14 mouse cellular contexts compared by ENCODE assay signal in the genomic region with DNA sequence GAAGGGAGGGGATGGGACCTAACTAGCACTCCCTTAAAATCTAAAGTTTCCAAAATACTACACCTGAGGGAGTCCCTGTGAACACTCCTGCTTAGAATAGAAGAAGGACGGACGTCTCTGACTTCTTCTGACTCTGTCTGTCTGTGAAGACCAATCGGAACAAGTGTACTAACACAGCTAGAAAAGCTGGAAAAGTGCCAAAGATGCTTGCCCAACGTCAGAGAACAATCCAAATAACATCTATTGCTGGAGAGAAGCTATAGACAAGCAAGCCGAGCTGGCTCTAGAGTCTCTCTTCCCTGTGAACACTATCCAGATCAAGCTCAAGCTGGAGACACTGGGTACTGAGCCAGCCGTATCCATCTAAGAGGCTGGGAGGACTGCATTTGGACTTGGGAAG. TPM values are rescaled to one million over a fixed set of nuclear protein-coding genes. Genes with fewer than 3 reads are reported as not detected.
DNase-seq lines count a peak whose midpoint lies in the region; ATAC-seq lines count a peak whose summit lies in the region.
"Had no signal": no experiment of that assay in that cellular context is flagged by ENCODE, and none has a peak within 500 bp of the region (broad histone marks: within the 10 kb centered on the region; RNA-seq: fewer than 3 reads in every experiment).

No protein-coding gene starts in this region.

- no peak for DNase-seq in embryonic facial prominence, embryonic 10.5 days (ENCODE audit: low spot score)
- no peak for DNase-seq in neural tube, embryonic 10.5 days (ENCODE audit: extremely low spot score, low spot score)
- DNase-seq in left cerebral cortex, adult 18-20 months (ENCODE audit: low spot score in 2 of 2): no peak
- DNase-seq: cerebellum, adult 11-12 months had no signal

- peaks cover 5% of the 10 kb centered on the region; the same call in 1 of the 2 replicates for H3K9me3 ChIP-seq in embryonic facial prominence, embryonic 13.5 days
- H3K9me3 ChIP-seq in embryonic facial prominence, embryonic 10.5 days: peaks cover 10% of the 10 kb centered on the region; the same call in 1 of the 2 replicates
- no peaks in the 10 kb centered on the region for H3K9me3 ChIP-seq in intestine, embryonic 16.5 days (ENCODE audit: control insufficient read depth, low read length)
- H3K9me3 ChIP-seq in intestine, embryonic 15.5 days: no peaks in the 10 kb centered on the region
- H3K9me3 ChIP-seq in neural tube, embryonic 13.5 days: peaks cover 3% of the 10 kb centered on the region; the same call in 1 of the 2 replicates
- no peaks in the 10 kb centered on the region for H3K9me3 ChIP-seq in neural tube, embryonic 15.5 days (replicated peaks)

- WGBS in embryonic facial prominence, embryonic 13.5 days: 70% methylated on average over 6 of the region's 6 CpGs
- 83% methylated on average over 6 of the region's 6 CpGs for WGBS in embryonic facial prominence, embryonic 10.5 days
- 65% methylated on average over 6 of the region's 6 CpGs for WGBS in intestine, embryonic 16.5 days
- 65% methylated on average over 6 of the region's 6 CpGs for WGBS in intestine, embryonic 15.5 days
- WGBS in neural tube, embryonic 13.5 days: 75% methylated on average over 6 of the region's 6 CpGs
- 79% methylated on average over 6 of the region's 6 CpGs for WGBS in neural tube, embryonic 15.5 days

- H3K36me3 ChIP-seq in embryonic facial prominence, embryonic 13.5 days: no peaks in the 10 kb centered on the region
- no peaks in the 10 kb centered on the region for H3K36me3 ChIP-seq in embryonic facial prominence, embryonic 10.5 days (replicated peaks)
- H3K36me3 ChIP-seq in intestine, embryonic 16.5 days (ENCODE audit: control insufficient read depth, insufficient read depth, low read length): no peaks in the 10 kb centered on the region
- H3K36me3 ChIP-seq in intestine, embryonic 15.5 days: no peaks in the 10 kb centered on the region
- no peaks in the 10 kb centered on the region for H3K36me3 ChIP-seq in neural tube, embryonic 13.5 days
- H3K36me3 ChIP-seq in neural tube, embryonic 15.5 days: no peaks in the 10 kb centered on the region
- H3K36me3 ChIP-seq: forebrain, embryonic 10.5 days had no signal

- H3K4me2 ChIP-seq in embryonic facial prominence, embryonic 13.5 days: peak overlapping the region; percentile 1; the same call in 1 of the 2 replicates
- H3K4me2 ChIP-seq in intestine, embryonic 16.5 days (ENCODE audit: low read depth, low read length): 0 out of 2 replicates have a peak overlapping the region, but pooled peaks have one; percentile 26
- H3K4me2 ChIP-seq in intestine, embryonic 15.5 days (replicated peaks): no peak overlapping the region
- peak overlapping the region; percentile 13; the same call in 1 of the 2 replicates for H3K4me2 ChIP-seq in neural tube, embryonic 13.5 days
- peak overlapping the region; percentile 26; the same call in 1 of the 2 replicates for H3K4me2 ChIP-seq in neural tube, embryonic 15.5 days

- no peak overlapping the region for H3K4me3 ChIP-seq in embryonic facial prominence, embryonic 13.5 days
- H3K4me3 ChIP-seq in embryonic facial prominence, embryonic 10.5 days: no peak overlapping the region
- H3K4me3 ChIP-seq in intestine, embryonic 16.5 days (ENCODE audit: low read length): no peak overlapping the region
- H3K4me3 ChIP-seq in intestine, embryonic 15.5 days (replicated peaks): no peak overlapping the region
- H3K4me3 ChIP-seq in neural tube, embryonic 13.5 days: no peak overlapping the region
- no peak overlapping the region for H3K4me3 ChIP-seq in neural tube, embryonic 15.5 days (replicated peaks)
- H3K4me3 ChIP-seq: forebrain, embryonic 10.5 days had no signal

- no peak overlapping the region for H3K27ac ChIP-seq in embryonic facial prominence, embryonic 13.5 days
- no peak overlapping the region for H3K27ac ChIP-seq in embryonic facial prominence, embryonic 10.5 days (replicated peaks)
- no peak overlapping the region for H3K27ac ChIP-seq in intestine, embryonic 16.5 days (ENCODE audit: low read length)
- no peak overlapping the region for H3K27ac ChIP-seq in intestine, embryonic 15.5 days
- H3K27ac ChIP-seq in neural tube, embryonic 13.5 days (replicated peaks): no peak overlapping the region
- no peak overlapping the region for H3K27ac ChIP-seq in neural tube, embryonic 15.5 days (replicated peaks)
- H3K27ac ChIP-seq: forebrain, embryonic 10.5 days; hindbrain, postnatal 0 days; liver, embryonic 14.5 days had no signal

- peaks cover 15% of the 10 kb centered on the region; the same call in 1 of the 2 replicates for H3K27me3 ChIP-seq in embryonic facial prominence, embryonic 13.5 days
- H3K27me3 ChIP-seq in embryonic facial prominence, embryonic 10.5 days (replicated peaks; ENCODE audit: low read depth, poor library complexity, severe bottlenecking): peaks cover 67% of the 10 kb centered on the region
- no peaks in the 10 kb centered on the region for H3K27me3 ChIP-seq in intestine, embryonic 16.5 days (replicated peaks; ENCODE audit: control insufficient read depth, insufficient read depth, low read length)
- no peaks in the 10 kb centered on the region for H3K27me3 ChIP-seq in intestine, embryonic 15.5 days (replicated peaks)
- peaks cover 13% of the 10 kb centered on the region for H3K27me3 ChIP-seq in neural tube, embryonic 13.5 days
- H3K27me3 ChIP-seq in neural tube, embryonic 15.5 days (replicated peaks): 0 out of 2 replicates have a peak, but pooled peaks cover 6% of the 10 kb centered on the region

- no peak for ATAC-seq in embryonic facial prominence, embryonic 13.5 days (ENCODE audit: insufficient number of reproducible peaks, insufficient read depth, low FRiP score, low TSS enrichment, low read depth)
- ATAC-seq in intestine, embryonic 16.5 days: no peak
- ATAC-seq in intestine, embryonic 15.5 days: no peak
- ATAC-seq in neural tube, embryonic 13.5 days (ENCODE audit: low read depth): no peak
- no peak for ATAC-seq in neural tube, embryonic 15.5 days (ENCODE audit: low FRiP score)

- H3K4me1 ChIP-seq in embryonic facial prominence, embryonic 13.5 days: peaks cover 12% of the 10 kb centered on the region
- peaks cover 7% of the 10 kb centered on the region for H3K4me1 ChIP-seq in embryonic facial prominence, embryonic 10.5 days
- H3K4me1 ChIP-seq in intestine, embryonic 16.5 days (ENCODE audit: control insufficient read depth, insufficient read depth, low read length): no peaks in the 10 kb centered on the region
- H3K4me1 ChIP-seq in intestine, embryonic 15.5 days (replicated peaks): no peaks in the 10 kb centered on the region
- H3K4me1 ChIP-seq in neural tube, embryonic 13.5 days (replicated peaks): 0 out of 2 replicates have a peak, but pooled peaks cover 4% of the 10 kb centered on the region
- H3K4me1 ChIP-seq in neural tube, embryonic 15.5 days: no peaks in the 10 kb centered on the region

- H3K9ac ChIP-seq in embryonic facial prominence, embryonic 13.5 days: no peak overlapping the region
- H3K9ac ChIP-seq in intestine, embryonic 16.5 days (ENCODE audit: low read depth, low read length): no peak overlapping the region
- H3K9ac ChIP-seq in intestine, embryonic 15.5 days: no peak overlapping the region
- H3K9ac ChIP-seq in neural tube, embryonic 13.5 days: no peak overlapping the region
- H3K9ac ChIP-seq in neural tube, embryonic 15.5 days (replicated peaks): no peak overlapping the region
- H3K9ac ChIP-seq: liver, embryonic 14.5 days had no signal

RNA-seq across cellular contexts. Expression of a gene that starts 18.0 kb away (rescaled TPM):
- 0.50 and 0.58 TPM in 2 replicates for polyA plus RNA-seq in embryonic facial prominence, embryonic 13.5 days (2015; fragmentation: Nextera tagmentation; extraction: Ambion mirVana)
- polyA plus RNA-seq in embryonic facial prominence, embryonic 10.5 days (2016; fragmentation: Nextera tagmentation; extraction: Ambion mirVana): 0.87 and 1.5 TPM in 2 replicates
- not detected in 2 replicates for polyA plus RNA-seq in intestine, embryonic 16.5 days (2015; fragmentation: Nextera tagmentation; extraction: Ambion mirVana)
- polyA plus RNA-seq in intestine, embryonic 15.5 days (2015; fragmentation: Nextera tagmentation; extraction: Ambion mirVana): not detected in 2 replicates
- polyA plus RNA-seq in neural tube, embryonic 13.5 days (2015; fragmentation: Nextera tagmentation; extraction: Ambion mirVana): 0.12 and 0.28 TPM in 2 replicates
- polyA plus RNA-seq in neural tube, embryonic 15.5 days (2015; fragmentation: Nextera tagmentation; extraction: Ambion mirVana): 0.06 TPM in 1 of 2 replicates, not detected in the other
- not detected for total RNA-seq in left cerebral cortex, adult 18-20 months (2021)
- total RNA-seq: hindbrain, postnatal 0 days; monocyte, adult 5-6 weeks had no signal
- polyA plus RNA-seq: hindbrain, postnatal 0 days had no signal

RNA-seq across cellular contexts. Expression of a gene that starts 58.1 kb away (rescaled TPM):
- polyA plus RNA-seq in embryonic facial prominence, embryonic 13.5 days (2015; fragmentation: Nextera tagmentation; extraction: Ambion mirVana): not detected in 2 replicates
- not detected in 2 replicates for polyA plus RNA-seq in embryonic facial prominence, embryonic 10.5 days (2016; fragmentation: Nextera tagmentation; extraction: Ambion mirVana)
- polyA plus RNA-seq in intestine, embryonic 16.5 days (2015; fragmentation: Nextera tagmentation; extraction: Ambion mirVana): 0.58 and 0.61 TPM in 2 replicates
- polyA plus RNA-seq in intestine, embryonic 15.5 days (2015; fragmentation: Nextera tagmentation; extraction: Ambion mirVana): 0.74 and 0.96 TPM in 2 replicates
- polyA plus RNA-seq in neural tube, embryonic 13.5 days (2015; fragmentation: Nextera tagmentation; extraction: Ambion mirVana): 0.31 TPM in 1 of 2 replicates, not detected in the other
- not detected in 2 replicates for polyA plus RNA-seq in neural tube, embryonic 15.5 days (2015; fragmentation: Nextera tagmentation; extraction: Ambion mirVana)
- not detected for total RNA-seq in left cerebral cortex, adult 18-20 months (2021)
- total RNA-seq: granulocyte monocyte progenitor cell, adult 5-6 weeks; hindbrain, postnatal 0 days; monocyte, adult 5-6 weeks had no signal
- polyA plus RNA-seq: forebrain, embryonic 10.5 days had no signal
